Mouse (Mus musculus): ENCODE results near the gene Hspa14.
A peak's percentile ranks its signal among the peaks of the same experiment; 100 is the strongest.

DNA sequence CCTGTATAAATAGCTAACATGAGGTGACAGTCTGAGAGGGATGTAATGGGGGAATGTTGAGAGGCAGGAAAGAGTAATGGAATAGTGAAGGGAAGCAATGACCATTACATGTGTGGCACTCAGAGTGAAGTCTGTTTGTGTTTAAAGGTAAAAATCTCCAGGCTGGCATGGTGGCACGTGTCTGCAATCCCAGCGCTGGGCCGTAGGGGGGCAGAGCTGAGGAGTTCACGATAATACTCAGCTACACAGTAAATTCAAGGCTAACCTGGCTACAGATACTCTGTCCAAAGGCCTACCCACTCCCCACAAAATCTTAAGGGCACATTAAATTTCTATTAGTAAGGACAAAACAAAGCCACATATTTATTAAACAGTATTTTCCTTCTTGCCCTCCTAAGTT is 56.0 kb downstream of the Hspa14 start:
- no peak for TF ChIP-seq POLR2A (IDR thresholded peaks at IDR 0.05; ENCODE audit: borderline replicate concordance, insufficient read depth, low read length)
- peak; percentile 2; the same call in 1 of the 2 replicates for TF ChIP-seq CTCF (IDR thresholded peaks at IDR 0.05; ENCODE audit: borderline replicate concordance, insufficient read depth, low read depth, low read length)

Measured in cerebellum, adult 2 months (tissue).